Mouse (Mus musculus) liver, embryonic 11.5 days (tissue): ENCODE measurements around the gene Crtap. TPM values are rescaled to one million over a fixed set of nuclear protein-coding genes. Genes with fewer than 3 reads are reported as not detected.
A peak's percentile ranks its signal among the peaks of the same experiment; 100 is the strongest.

Experiments used
- ATAC-seq: fragments of 200-750 bp; cut with Nextera tagmentation; replicated peaks from 2 replicates; pipeline ENCODE4 v1.8.0; 2017; ENCODE audit warnings: moderate number of reproducible peaks, mild to moderate bottlenecking, moderate TSS enrichment, moderate library complexity; ENCODE audit not compliant: low FRiP score
- DNase-seq: peaks from one replicate; pipeline ENCODE4 v3.0.0-alpha.2; 2017; ENCODE audit warnings: low spot score
- H3K27ac ChIP-seq: fragments of 300-500 bp; sonication (generic); 2 replicates; pipeline ENCODE4 v1.5.1; 2014; ENCODE audit warnings: mild to moderate bottlenecking, low read depth, low read length, control low read depth
- H3K27me3 ChIP-seq: fragments of 300-500 bp; sonication (generic); replicated peaks from 2 replicates; pipeline ENCODE4 v1.6.1; 2014; ENCODE audit warnings: low read length, mixed read lengths; ENCODE audit not compliant: control insufficient read depth, insufficient read depth
- H3K36me3 ChIP-seq: fragments of 300-500 bp; sonication (generic); 2 replicates; pipeline ENCODE4 v1.6.1; 2014; ENCODE audit warnings: mild to moderate bottlenecking, low read length, moderate library complexity, mixed read lengths; ENCODE audit not compliant: control insufficient read depth, insufficient read depth
- H3K4me1 ChIP-seq: fragments of 300-500 bp; sonication (generic); replicated peaks from 2 replicates; pipeline ENCODE4 v1.6.1; 2014; ENCODE audit warnings: low read length, mixed read lengths; ENCODE audit not compliant: control insufficient read depth, insufficient read depth
- H3K4me2 ChIP-seq: fragments of 300-500 bp; sonication (generic); 2 replicates; pipeline ENCODE4 v1.6.1; 2014; ENCODE audit warnings: mild to moderate bottlenecking, control low read depth, moderate library complexity
- H3K4me3 ChIP-seq: fragments of 300-500 bp; sonication (generic); 2 replicates; pipeline ENCODE4 v1.5.1; 2014; ENCODE audit warnings: low read depth, low read length, control low read depth
- H3K9ac ChIP-seq: fragments of 300-500 bp; sonication (generic); 2 replicates; pipeline ENCODE4 v1.6.1; 2014; ENCODE audit warnings: low read depth, low read length, control low read depth
- H3K9me3 ChIP-seq: fragments of 300-500 bp; sonication (generic); 2 replicates; pipeline ENCODE4 v1.6.1; 2016; ENCODE audit warnings: low read length, inconsistent platforms, mixed read lengths; ENCODE audit not compliant: control insufficient read depth
- WGBS: fragments of 180-500 bp; shearing (Covaris S2); extraction: QIAGEN DNeasy Blood & Tissue Kit; methylation state at CpG from one replicate; pipeline ENCODE4 v1.1.7; 2014; 5-methylcytosine and 5-hydroxymethylcytosine counted together
- polyA plus RNA-seq: library from polyadenylated mRNA; unstranded; fragments of >200 nt; fragmentation: Nextera tagmentation; extraction: Ambion mirVana; gene quantifications from 2 replicates; pipeline ENCODE4 v1.2.1, GENCODE M21; 2014

Gene Crtap
- polyA plus RNA-seq: 45.7 and 46.8 TPM in 2 replicates

DNA sequence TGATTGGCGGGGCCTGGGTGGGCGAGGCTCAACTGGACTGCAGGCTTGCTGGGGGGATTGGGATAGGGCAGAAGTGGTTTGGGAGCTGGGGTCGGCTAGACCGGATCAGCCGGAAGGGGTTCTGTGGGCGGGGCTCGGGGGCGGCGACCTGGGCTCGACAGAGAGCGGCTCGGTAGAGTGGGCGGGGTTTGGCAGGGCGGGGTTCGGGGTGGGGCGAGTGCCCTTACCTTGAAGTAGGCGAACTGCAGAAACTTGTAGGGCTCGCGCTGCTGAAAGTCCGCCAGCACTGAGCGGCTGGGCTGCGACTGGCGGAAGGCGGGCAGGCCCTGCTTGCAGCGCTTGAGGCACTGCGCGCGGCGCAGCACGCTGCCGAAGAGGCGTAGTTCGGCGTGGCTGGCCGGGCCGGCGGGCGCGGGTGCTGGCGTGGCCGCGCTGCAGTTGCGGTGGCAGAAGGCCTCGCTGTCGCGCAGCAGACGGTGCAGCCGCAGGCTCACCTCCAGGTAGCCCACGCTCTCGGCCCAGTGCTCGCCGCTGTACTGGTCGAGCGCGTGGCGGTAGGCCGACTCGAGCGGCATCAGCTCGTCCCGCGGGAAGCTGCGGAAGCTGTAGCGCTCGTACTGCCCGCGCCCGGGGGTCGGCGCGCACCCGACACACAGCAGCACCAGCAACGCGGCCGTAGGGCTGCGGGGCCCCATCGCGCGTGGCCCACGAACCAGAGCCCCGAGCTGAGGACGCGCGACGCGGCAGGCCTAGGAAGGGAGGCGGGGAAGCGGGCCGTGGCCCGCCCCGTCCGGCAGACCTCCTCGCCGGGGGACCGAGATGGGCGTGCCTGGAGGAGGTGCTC is at the start of gene Crtap:
Gene Crtap (minus strand): TSS at position 771 of the 844 bp plus-strand sequence.
- peak within 1 kb of the TSS; percentile 86 for H3K27ac ChIP-seq
- under 1% methylated on average over 93 of the region's 96 CpGs for WGBS

GRCm38 (mm10) chr9:114435668-114436067 is 45.2 kb upstream of the Crtap start:
- Histone ChIP-seq H3K27me3 (no peaks in the 10 kb centered on the region), H3K4me1 (no peaks in the 10 kb centered on the region), H3K4me3 (no peak overlapping the region), H3K9ac (no peak overlapping the region), H3K9me3 (no peaks in the 10 kb centered on the region), H3K27ac (no peak overlapping the region), H3K36me3 (no peaks in the 10 kb centered on the region; the same call in 1 of the 2 replicates), H3K4me2 (no peak overlapping the region)
- ATAC-seq: no peak
- WGBS: 80% methylated on average over 2 of the region's 2 CpGs
- no peak for DNase-seq

More for the DNA sequence above, at the start of gene Crtap:
- H3K9me3 ChIP-seq: no peaks in the 10 kb centered on the region
- H3K27me3 ChIP-seq: no peaks in the 10 kb centered on the region
- peak within 1 kb of the TSS; percentile 95 for H3K4me2 ChIP-seq
- ATAC-seq (peak; percentile 82), DNase-seq (peak; percentile 83)
- H3K36me3 ChIP-seq: no peaks in the 10 kb centered on the region
- H3K4me1 ChIP-seq: peaks cover 9% of the 10 kb centered on the region
- peak within 1 kb of the TSS; percentile 85 for H3K4me3 ChIP-seq
- H3K9ac ChIP-seq: peak within 1 kb of the TSS; percentile 90

DNA sequence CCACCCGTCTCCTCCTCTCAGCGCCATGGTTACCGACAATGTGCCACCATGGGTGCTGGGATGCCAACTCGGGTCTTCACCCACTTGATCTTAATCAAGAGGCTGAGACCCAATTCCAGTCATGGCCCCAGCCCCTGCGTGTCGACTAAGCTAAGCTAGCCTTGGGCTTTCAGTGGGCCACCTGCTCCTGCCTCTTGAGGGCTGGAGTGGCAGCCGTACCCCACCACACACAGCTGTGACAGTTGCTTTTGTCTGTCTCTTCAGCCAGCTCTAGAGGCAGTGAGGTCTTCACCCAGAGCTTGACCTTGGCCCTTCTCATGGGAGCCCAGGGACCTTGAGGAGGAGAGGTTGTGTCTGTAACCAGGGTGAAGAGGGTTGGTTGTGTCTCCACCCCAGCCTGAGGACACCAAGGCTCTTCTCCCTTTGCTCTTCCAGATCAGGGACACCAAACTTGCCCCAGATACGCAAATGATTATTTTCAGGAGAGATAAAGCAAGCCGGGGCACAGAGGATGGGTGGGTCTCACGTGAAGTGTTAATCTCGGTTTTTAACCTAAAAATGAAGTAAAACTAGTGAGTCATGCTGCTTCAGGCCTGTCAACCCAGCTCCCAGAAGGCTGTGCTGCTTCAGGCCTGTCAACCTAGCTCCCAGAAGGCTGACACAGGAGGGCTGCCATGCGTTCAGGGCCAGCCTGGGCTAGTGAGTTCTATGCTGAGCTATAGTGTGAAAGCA is 37.8 kb upstream of the Crtap start:
- Histone ChIP-seq H3K27ac (peak overlapping the region; percentile 21; the same call in 1 of the 2 replicates), H3K4me1 (peaks cover 3% of the 10 kb centered on the region; the same call in 1 of the 2 replicates), H3K9me3 (peaks cover 5% of the 10 kb centered on the region), H3K4me3 (no peak overlapping the region), H3K4me2 (no peak overlapping the region), H3K9ac (no peak overlapping the region), H3K27me3 (no peaks in the 10 kb centered on the region), H3K36me3 (peaks cover 10% of the 10 kb centered on the region)
- DNase-seq (no peak), ATAC-seq (peak; percentile 38)
- WGBS: 71% methylated on average over 12 of the region's 12 CpGs

DNA sequence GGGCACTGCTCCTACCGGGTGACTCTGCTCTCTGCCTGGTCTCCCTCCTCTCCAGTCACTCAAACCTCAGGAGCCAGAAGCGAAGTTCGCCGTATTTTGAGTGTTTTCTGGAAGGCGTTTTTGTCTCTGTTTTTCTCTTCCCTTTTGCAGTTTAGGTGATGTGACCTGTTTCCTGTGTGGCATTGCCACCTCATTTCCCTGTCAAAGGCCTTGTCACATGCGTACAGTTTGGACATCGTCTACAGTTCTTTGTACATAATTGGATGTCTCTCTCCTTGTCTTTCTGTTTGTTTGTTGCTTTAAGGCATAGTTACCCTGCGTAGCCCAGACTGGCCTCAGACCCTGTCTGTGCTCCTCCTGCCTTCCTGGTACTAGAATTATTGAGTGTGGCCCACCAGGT is 37.0 kb upstream of the Crtap start:
- Histone ChIP-seq H3K36me3 (peaks cover 10% of the 10 kb centered on the region), H3K4me3 (no peak overlapping the region), H3K4me1 (peaks cover 3% of the 10 kb centered on the region; the same call in 1 of the 2 replicates), H3K9me3 (peaks cover 5% of the 10 kb centered on the region), H3K4me2 (no peak overlapping the region), H3K27me3 (no peaks in the 10 kb centered on the region), H3K9ac (no peak overlapping the region), H3K27ac (no peak overlapping the region)
- ATAC-seq (no peak), DNase-seq (no peak)
- 91% methylated on average over 8 of the region's 8 CpGs for WGBS

DNA sequence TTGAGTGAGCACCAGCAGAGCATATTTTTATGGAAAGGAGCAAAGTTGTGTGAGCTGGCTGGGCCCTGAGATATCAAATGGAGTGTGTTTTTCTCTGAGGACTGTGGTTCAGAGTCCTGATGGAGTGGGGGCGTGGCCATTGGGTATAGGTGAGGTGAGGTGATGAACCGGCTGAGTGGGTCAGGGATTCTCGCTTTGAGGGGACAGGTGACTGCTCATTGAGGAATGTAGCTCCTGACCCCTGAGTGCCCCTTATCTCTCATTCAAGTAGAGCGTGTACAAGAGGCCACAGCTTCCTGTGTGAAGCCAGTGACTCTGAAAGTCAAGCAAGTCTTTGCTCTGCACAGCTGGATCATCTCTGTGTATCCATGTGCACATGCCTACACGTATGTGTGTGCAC is 35.7 kb upstream of the Crtap start:
- WGBS: 78% methylated on average over 5 of the region's 5 CpGs
- no peak for DNase-seq
- ATAC-seq: no peak
- no peaks in the 10 kb centered on the region for H3K27me3 ChIP-seq
- peaks cover 5% of the 10 kb centered on the region for H3K9me3 ChIP-seq
- H3K4me2 ChIP-seq: no peak overlapping the region
- H3K27ac ChIP-seq: no peak overlapping the region
- H3K9ac ChIP-seq: no peak overlapping the region
- peaks cover 3% of the 10 kb centered on the region; the same call in 1 of the 2 replicates for H3K4me1 ChIP-seq
- H3K4me3 ChIP-seq: no peak overlapping the region
- peaks cover 10% of the 10 kb centered on the region for H3K36me3 ChIP-seq

- no peak for ATAC-seq
- WGBS: 89% methylated on average over 5 of the region's 5 CpGs
- Histone ChIP-seq H3K27me3 (no peaks in the 10 kb centered on the region), H3K9ac (no peak overlapping the region), H3K4me1 (peaks cover 3% of the 10 kb centered on the region; the same call in 1 of the 2 replicates), H3K4me3 (no peak overlapping the region), H3K4me2 (no peak overlapping the region), H3K27ac (no peak overlapping the region), H3K36me3 (peaks cover 10% of the 10 kb centered on the region), H3K9me3 (peaks cover 5% of the 10 kb centered on the region)
- DNase-seq: no peak
These were observed 35.1 kb upstream of the Crtap start for GRCm38 (mm10) chr9:114425576-114425975.

GRCm38 (mm10) chr9:114421797-114422196 is 31.3 kb upstream of the Crtap start:
- Histone ChIP-seq H3K4me1 (no peaks in the 10 kb centered on the region), H3K9ac (no peak overlapping the region), H3K9me3 (peaks cover 5% of the 10 kb centered on the region), H3K4me3 (no peak overlapping the region), H3K36me3 (peaks cover 10% of the 10 kb centered on the region), H3K27ac (no peak overlapping the region), H3K4me2 (no peak overlapping the region), H3K27me3 (no peaks in the 10 kb centered on the region)
- DNase-seq: no peak
- 80% methylated on average over 7 of the region's 7 CpGs for WGBS
- no peak for ATAC-seq

GRCm38 (mm10) chr9:114421045-114421444 is 30.6 kb upstream of the Crtap start:
- Histone ChIP-seq H3K4me1 (no peaks in the 10 kb centered on the region), H3K9me3 (peaks cover 5% of the 10 kb centered on the region), H3K36me3 (peaks cover 9% of the 10 kb centered on the region), H3K27ac (no peak overlapping the region), H3K27me3 (no peaks in the 10 kb centered on the region), H3K4me3 (no peak overlapping the region), H3K4me2 (no peak overlapping the region), H3K9ac (no peak overlapping the region)
- DNase-seq: no peak
- 64% methylated on average over 3 of the region's 3 CpGs for WGBS
- no peak for ATAC-seq
